Mouse (Mus musculus) embryonic facial prominence, embryonic 10.5 days (tissue): Measurements from ENCODE around the gene Dmpk. TPM values are rescaled to one million over a fixed set of nuclear protein-coding genes. Genes with fewer than 3 reads are reported as not detected.
A peak's percentile ranks its signal among the peaks of the same experiment; 100 is the strongest.

Experiments
- DNase-seq: peaks from one replicate; pipeline ENCODE4 v3.0.0-alpha.2; 2017; ENCODE audit warnings: low spot score
- H3K27ac ChIP-seq: fragments of 300-500 bp; sonication (generic); replicated peaks from 2 replicates; pipeline ENCODE4 v1.5.1; 2016; ENCODE audit warnings: mild to moderate bottlenecking
- H3K27me3 ChIP-seq: fragments of 300-500 bp; sonication (generic); replicated peaks from 2 replicates; pipeline ENCODE4 v1.6.1; 2016; ENCODE audit warnings: low read depth, mild to moderate bottlenecking; ENCODE audit not compliant: poor library complexity, severe bottlenecking
- H3K36me3 ChIP-seq: fragments of 300-500 bp; sonication (generic); replicated peaks from 2 replicates; pipeline ENCODE4 v1.6.1; 2016; ENCODE audit warnings: mild to moderate bottlenecking, moderate library complexity
- H3K4me1 ChIP-seq: fragments of 300-500 bp; sonication (generic); 2 replicates; pipeline ENCODE4 v1.6.1; 2016
- H3K4me3 ChIP-seq: fragments of 300-500 bp; sonication (generic); 2 replicates; pipeline ENCODE4 v1.5.1; 2016; ENCODE audit warnings: mild to moderate bottlenecking, moderate library complexity
- H3K9me3 ChIP-seq: fragments of 300-500 bp; sonication (generic); 2 replicates; pipeline ENCODE4 v1.6.1; 2016; ENCODE audit warnings: mild to moderate bottlenecking
- WGBS: fragments of 180-500 bp; shearing (Covaris S2); methylation state at CpG from one replicate; pipeline ENCODE4 v1.1.7; 2016; 5-methylcytosine and 5-hydroxymethylcytosine counted together
- polyA plus RNA-seq: library from polyadenylated mRNA; unstranded; fragments of >200 nt; fragmentation: Nextera tagmentation; extraction: Ambion mirVana; gene quantifications from 2 replicates; pipeline ENCODE4 v1.2.1, GENCODE M21; 2016

The Dmpk gene
- polyA plus RNA-seq, 1 experiment from 2014 or later: 7.0 TPM

- Histone ChIP-seq H3K27ac (peak overlapping the region; percentile 96), H3K9me3 (no peaks in the 10 kb centered on the region; the same call in 1 of the 2 replicates), H3K36me3 (peaks cover 56% of the 10 kb centered on the region), H3K4me3 (peak overlapping the region; percentile 89), H3K27me3 (peaks cover 29% of the 10 kb centered on the region), H3K4me1 (peaks cover 58% of the 10 kb centered on the region)
- peak; percentile 91 for DNase-seq
- under 1% methylated on average over 15 of the region's 15 CpGs for WGBS
Measured at GRCm38 (mm10) chr7:19093174-19093521, 9.5 kb downstream of the Dmpk start.

GRCm38 (mm10) chr7:19093537-19094385, 10.1 kb downstream of the Dmpk start:
- Histone ChIP-seq H3K27me3 (peaks cover 29% of the 10 kb centered on the region), H3K4me3 (peak overlapping the region; percentile 89), H3K36me3 (peaks cover 51% of the 10 kb centered on the region), H3K27ac (peak overlapping the region; percentile 96), H3K9me3 (no peaks in the 10 kb centered on the region; the same call in 1 of the 2 replicates), H3K4me1 (peaks cover 62% of the 10 kb centered on the region)
- DNase-seq: peak; percentile 100
- under 1% methylated on average over 45 of the region's 45 CpGs for WGBS

GRCm38 (mm10) chr7:19094471-19094825, 10.8 kb downstream of the Dmpk start, which contains the start of gene Six5:
TSS of gene Six5 (plus strand) at chr7:19094594.
- peaks cover 29% of the 10 kb centered on the region for H3K27me3 ChIP-seq
- no peak for DNase-seq
- H3K9me3 ChIP-seq: no peaks in the 10 kb centered on the region; the same call in 1 of the 2 replicates
- H3K27ac ChIP-seq: peak within 1 kb of the TSS; percentile 96
- peak within 1 kb of the TSS; percentile 89 for H3K4me3 ChIP-seq
- under 1% methylated on average over 32 of the region's 36 CpGs for WGBS
- peaks cover 63% of the 10 kb centered on the region for H3K4me1 ChIP-seq
- peaks cover 46% of the 10 kb centered on the region for H3K36me3 ChIP-seq

- Histone ChIP-seq H3K9me3 (no peaks in the 10 kb centered on the region; the same call in 1 of the 2 replicates), H3K27me3 (peaks cover 26% of the 10 kb centered on the region), H3K4me3 (peak overlapping the region; percentile 89), H3K27ac (peak overlapping the region; percentile 96), H3K36me3 (peaks cover 40% of the 10 kb centered on the region), H3K4me1 (peaks cover 63% of the 10 kb centered on the region)
- whole genome bisulfite sequencing: under 1% methylated on average over 87 of the region's 87 CpGs
- peak; percentile 77 for DNase-seq
Measured at GRCm38 (mm10) chr7:19094826-19095750, 11.4 kb downstream of the Dmpk start.

GRCm38 (mm10) chr7:19095751-19096110, 12.1 kb downstream of the Dmpk start:
- H3K9me3 ChIP-seq: no peaks in the 10 kb centered on the region; the same call in 1 of the 2 replicates
- H3K4me3 ChIP-seq: peak overlapping the region; percentile 89
- under 1% methylated on average over 19 of the region's 19 CpGs for WGBS
- H3K4me1 ChIP-seq: peaks cover 63% of the 10 kb centered on the region
- H3K27ac ChIP-seq: peak overlapping the region; percentile 96
- H3K36me3 ChIP-seq: peaks cover 33% of the 10 kb centered on the region
- DNase-seq: peak; percentile 92
- peaks cover 19% of the 10 kb centered on the region for H3K27me3 ChIP-seq

- no peaks in the 10 kb centered on the region; the same call in 1 of the 2 replicates for H3K9me3 ChIP-seq
- peaks cover 11% of the 10 kb centered on the region for H3K27me3 ChIP-seq
- peak overlapping the region; percentile 89 for H3K4me3 ChIP-seq
- H3K4me1 ChIP-seq: peaks cover 58% of the 10 kb centered on the region
- peak overlapping the region; percentile 96 for H3K27ac ChIP-seq
- peaks cover 25% of the 10 kb centered on the region for H3K36me3 ChIP-seq
- DNase-seq: no peak
- 48% methylated on average over 5 of the region's 5 CpGs for WGBS
Measured at GRCm38 (mm10) chr7:19096421-19096976, 12.8 kb downstream of the Dmpk start.

- peaks cover 51% of the 10 kb centered on the region for H3K4me1 ChIP-seq
- H3K27me3 ChIP-seq: peaks cover 4% of the 10 kb centered on the region
- WGBS: 69% methylated on average over 2 of the region's 2 CpGs
- H3K9me3 ChIP-seq: no peaks in the 10 kb centered on the region; the same call in 1 of the 2 replicates
- no peak overlapping the region for H3K27ac ChIP-seq
- peak overlapping the region; percentile 89; the same call in 1 of the 2 replicates for H3K4me3 ChIP-seq
- no peak for DNase-seq
- peaks cover 20% of the 10 kb centered on the region for H3K36me3 ChIP-seq
Measured at GRCm38 (mm10) chr7:19097217-19097616, 13.6 kb downstream of the Dmpk start.

- H3K4me1 ChIP-seq: peaks cover 45% of the 10 kb centered on the region
- H3K27ac ChIP-seq: no peak overlapping the region
- peak overlapping the region; percentile 14; the same call in 1 of the 2 replicates for H3K4me3 ChIP-seq
- no peak for DNase-seq
- peaks cover 20% of the 10 kb centered on the region for H3K36me3 ChIP-seq
- H3K9me3 ChIP-seq: no peaks in the 10 kb centered on the region; the same call in 1 of the 2 replicates
- no peaks in the 10 kb centered on the region for H3K27me3 ChIP-seq
Measured at GRCm38 (mm10) chr7:19097863-19098262, 14.2 kb downstream of the Dmpk start.

GRCm38 (mm10) chr7:19098811-19099210, 15.2 kb downstream of the Dmpk start:
- H3K9me3 ChIP-seq: no peaks in the 10 kb centered on the region; the same call in 1 of the 2 replicates
- no peaks in the 10 kb centered on the region for H3K27me3 ChIP-seq
- peaks cover 38% of the 10 kb centered on the region for H3K4me1 ChIP-seq
- H3K4me3 ChIP-seq: no peak overlapping the region; the same call in 1 of the 2 replicates
- 67% methylated on average over 7 of the region's 7 CpGs for WGBS
- H3K27ac ChIP-seq: no peak overlapping the region
- H3K36me3 ChIP-seq: peaks cover 20% of the 10 kb centered on the region
- DNase-seq: no peak

- Histone ChIP-seq H3K4me1 (peaks cover 33% of the 10 kb centered on the region), H3K27me3 (no peaks in the 10 kb centered on the region), H3K27ac (no peak overlapping the region), H3K4me3 (no peak overlapping the region), H3K9me3 (no peaks in the 10 kb centered on the region; the same call in 1 of the 2 replicates), H3K36me3 (peaks cover 20% of the 10 kb centered on the region)
- no peak for DNase-seq
- 86% methylated on average over 1 of the region's 1 CpGs for WGBS
Measured at GRCm38 (mm10) chr7:19100290-19100689, 16.6 kb downstream of the Dmpk start.

GRCm38 (mm10) chr7:19103741-19104140, 20.1 kb downstream of the Dmpk start:
- Histone ChIP-seq H3K27me3 (no peaks in the 10 kb centered on the region), H3K4me3 (no peak overlapping the region), H3K9me3 (no peaks in the 10 kb centered on the region), H3K27ac (no peak overlapping the region), H3K4me1 (peaks cover 1% of the 10 kb centered on the region; the same call in 1 of the 2 replicates), H3K36me3 (no peaks in the 10 kb centered on the region)
- no peak for DNase-seq

- Histone ChIP-seq H3K9me3 (no peaks in the 10 kb centered on the region), H3K4me1 (no peaks in the 10 kb centered on the region), H3K27me3 (no peaks in the 10 kb centered on the region), H3K27ac (no peak overlapping the region), H3K36me3 (no peaks in the 10 kb centered on the region), H3K4me3 (no peak overlapping the region)
- 80% methylated on average over 2 of the region's 2 CpGs for WGBS
- no peak for DNase-seq
Measured at GRCm38 (mm10) chr7:19104486-19104885, 20.8 kb downstream of the Dmpk start.
